Mouse (Mus musculus): ENCODE measurements around the gene Lrfn4.

GRCm38 (mm10) chr19:4619461-4619860 lies 4.0 kb upstream of the Lrfn4 start:
- TF ChIP-seq POLR2A (IDR thresholded peaks at IDR 0.05; ENCODE audit: low read depth, low read length) (no peak), CTCF (IDR thresholded peaks at IDR 0.05; ENCODE audit: extremely low read depth, insufficient read length, insufficient replicate concordance, low read depth, low read length) (no peak)
